Mouse (Mus musculus) hematopoietic stem cell, adult 5-6 weeks (primary cell): Measurements from ENCODE around the gene Lamtor1. TPM values are rescaled to one million over a fixed set of nuclear protein-coding genes. Genes with fewer than 3 reads are reported as not detected.

Experiments used
- ATAC-seq, 2 experiments: fragments of 125-278 bp in 1 of 2; replicated peaks in 1 of 2; 2 replicates each; pipeline ENCODE4 v1.8.0; 2016 to 2017; ENCODE audit warnings: inconsistent platforms in 2 of 2, mild to moderate bottlenecking in 2 of 2, moderate number of reproducible peaks in 2 of 2, low read depth in 1 of 2, moderate TSS enrichment in 1 of 2; ENCODE audit not compliant: low FRiP score in 2 of 2, poor library complexity in 2 of 2, severe bottlenecking in 2 of 2, insufficient read depth in 1 of 2, low TSS enrichment in 1 of 2
- total RNA-seq: library from RNA; stranded (forward); fragments of 172-1452, 232-1000 nt; gene quantifications from 2 replicates; pipeline ENCODE4 v1.2.3, GENCODE M21; 2017

Gene Lamtor1
- total RNA-seq, result 42.7 and 71.2 TPM in 2 replicates

- peak; percentile 92 to 94 for ATAC-seq
Measured at GRCm38 (mm10) chr7:101905561-101906286, at the start of gene Lamtor1. Gene Lamtor1, plus strand, starts transcription at chr7:101905904.

GRCm38 (mm10) chr7:101857094-101857493 lies 48.6 kb upstream of the Lamtor1 start, which contains the start of gene Folr2:
Gene Folr2, minus strand, starts transcription at chr7:101857194.
- no peak for ATAC-seq

- no peak; a peak in 1 of 4 replicates for ATAC-seq
Measured at GRCm38 (mm10) chr7:101858362-101858761, 47.3 kb upstream of the Lamtor1 start.

GRCm38 (mm10) chr7:101860978-101861377 lies 44.7 kb upstream of the Lamtor1 start:
- ATAC-seq, result no peak

- ATAC-seq, result no peak
Measured at GRCm38 (mm10) chr7:101862291-101862690, 43.4 kb upstream of the Lamtor1 start.

GRCm38 (mm10) chr7:101863415-101863814 lies 42.3 kb upstream of the Lamtor1 start, which contains the start of gene Anapc15:
Gene Anapc15, plus strand, starts transcription at chr7:101863715.
- no peak for ATAC-seq

GRCm38 (mm10) chr7:101866491-101867265 lies 39.0 kb upstream of the Lamtor1 start:
- no peak for ATAC-seq

- ATAC-seq, result no peak
Measured at GRCm38 (mm10) chr7:101867482-101867881, 38.2 kb upstream of the Lamtor1 start.

- ATAC-seq, result no peak
Measured at GRCm38 (mm10) chr7:101868241-101869162, 37.2 kb upstream of the Lamtor1 start.

- no peak for ATAC-seq
Measured at GRCm38 (mm10) chr7:101869163-101869500, 36.6 kb upstream of the Lamtor1 start.

- no peak for ATAC-seq
Measured at GRCm38 (mm10) chr7:101870629-101871028, 35.1 kb upstream of the Lamtor1 start, which contains the start of gene Folr1. Gene Folr1, minus strand, starts transcription at chr7:101870788.

- ATAC-seq, result no peak
Measured at GRCm38 (mm10) chr7:101871296-101871695, 34.4 kb upstream of the Lamtor1 start.

GRCm38 (mm10) chr7:101875978-101876377 lies 29.7 kb upstream of the Lamtor1 start:
- no peak for ATAC-seq

- ATAC-seq, result no peak
Measured at GRCm38 (mm10) chr7:101880855-101881254, 24.8 kb upstream of the Lamtor1 start.

- no peak for ATAC-seq
Measured at GRCm38 (mm10) chr7:101882413-101883154, 23.1 kb upstream of the Lamtor1 start.

GRCm38 (mm10) chr7:101884160-101884559 lies 21.5 kb upstream of the Lamtor1 start:
- no peak for ATAC-seq

- ATAC-seq, result no peak
Measured at GRCm38 (mm10) chr7:101886274-101886673, 19.4 kb upstream of the Lamtor1 start.
